Mouse (Mus musculus) CH12.LX (cell line): ENCODE measurements around the gene Asic2.
A peak's percentile ranks its signal among the peaks of the same experiment; 100 is the strongest.

Experiments
- BHLHE40 ChIP-seq: IDR thresholded peaks from 2 replicates; pipeline ENCODE4 v1.6.1; 2011; ENCODE audit warnings: mild to moderate bottlenecking, low read depth, low read length, improper control_type of control experiment
- CHD1 ChIP-seq: IDR thresholded peaks from 2 replicates; pipeline ENCODE4 v1.6.1; 2012; ENCODE audit warnings: low read depth, low read length, improper control_type of control experiment, inconsistent platforms
- CTCF ChIP-seq, 2 experiments: IDR thresholded peaks in 1 of 2; conservative IDR thresholded peaks in 1 of 2; 2 replicates each; pipeline ENCODE4 v1.5.1; 2011 to 2012; ENCODE audit warnings: low read depth in 2 of 2, low read length in 2 of 2, improper control_type of control experiment in 1 of 2, inconsistent platforms in 1 of 2, mild to moderate bottlenecking in 1 of 2, moderate library complexity in 1 of 2
- ELF1 ChIP-seq: IDR thresholded peaks from 2 replicates; pipeline ENCODE4 v1.6.1; 2014; ENCODE audit warnings: low read depth, mild to moderate bottlenecking, inconsistent platforms, low read length, improper control_type of control experiment
- EP300 ChIP-seq: IDR thresholded peaks from 2 replicates; pipeline ENCODE4 v1.6.1; 2011; ENCODE audit warnings: low read length, improper control_type of control experiment
- GABPA ChIP-seq: IDR thresholded peaks from 2 replicates; pipeline ENCODE4 v1.6.1; 2012; ENCODE audit warnings: low read depth, low read length, improper control_type of control experiment, inconsistent platforms; ENCODE audit not compliant: insufficient replicate concordance
- HCFC1 ChIP-seq: IDR thresholded peaks from 2 replicates; pipeline ENCODE4 v1.6.1; 2012; ENCODE audit warnings: low read depth, mild to moderate bottlenecking, inconsistent platforms, low read length, improper control_type of control experiment
- MAFK ChIP-seq: IDR thresholded peaks from 2 replicates; pipeline ENCODE4 v1.6.1; 2011; ENCODE audit warnings: low read length, improper control_type of control experiment; ENCODE audit not compliant: insufficient replicate concordance
- MYC ChIP-seq: IDR thresholded peaks from 2 replicates; pipeline ENCODE4 v1.6.1; 2011; ENCODE audit warnings: low read depth, mild to moderate bottlenecking, improper control_type of control experiment, low read length
- POLR2A ChIP-seq: IDR thresholded peaks from 2 replicates; pipeline ENCODE4 v1.6.1; 2011; ENCODE audit warnings: low read depth, mild to moderate bottlenecking, improper control_type of control experiment, low read length
- POLR2AphosphoS2 ChIP-seq: IDR thresholded peaks from 2 replicates; pipeline ENCODE4 v1.6.1; 2011; ENCODE audit warnings: low read depth, low read length, improper control_type of control experiment
- SMC3 ChIP-seq: IDR thresholded peaks from 2 replicates; pipeline ENCODE4 v1.6.1; 2011; ENCODE audit warnings: low read depth, low read length, improper control_type of control experiment
- TCF12 ChIP-seq: IDR thresholded peaks from 2 replicates; pipeline ENCODE4 v1.6.1; 2014; ENCODE audit warnings: low read depth, mild to moderate bottlenecking, inconsistent platforms, low read length, improper control_type of control experiment
- ZC3H11A ChIP-seq: IDR thresholded peaks from 2 replicates; pipeline ENCODE4 v1.6.1; 2012; ENCODE audit warnings: low read depth, mild to moderate bottlenecking, inconsistent platforms, low read length, improper control_type of control experiment

DNA sequence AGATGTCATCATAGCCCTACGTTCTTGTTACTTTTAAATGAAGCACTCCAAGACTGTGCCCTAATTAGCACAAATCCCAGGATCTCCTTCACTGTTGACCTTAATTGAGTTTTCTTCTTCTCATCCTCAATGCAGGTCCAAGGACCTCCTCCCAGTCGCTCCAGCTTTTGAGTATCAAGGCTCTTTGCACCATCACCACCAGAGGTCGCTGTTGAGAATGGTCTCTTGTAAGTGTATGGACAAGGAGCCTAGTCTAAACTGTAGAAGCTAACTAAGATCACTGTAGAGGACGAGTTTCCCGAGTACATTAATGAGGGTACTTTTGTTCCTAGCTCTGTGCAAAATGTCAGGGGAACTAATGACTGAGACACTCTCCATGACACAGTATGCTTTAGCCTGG, 14.9 kb upstream of the Asic2 start:
- TF ChIP-seq CTCF (conservative IDR thresholded peaks at IDR 0.05 in 1 of 2, IDR thresholded peaks at IDR 0.05 in 1 of 2; ENCODE audit: low read depth in 2 of 2, low read length in 2 of 2) (peak; percentile 86 to 97), EP300 (no peak), POLR2AphosphoS2 (no peak), SMC3 (peak; percentile 69), BHLHE40 (no peak), MAFK (no peak), POLR2A (no peak), ZC3H11A (no peak), HCFC1 (no peak), TCF12 (no peak), CHD1 (no peak), MYC (0 out of 2 replicates have a peak, but pooled peaks have one; percentile 26), ELF1 (no peak), GABPA (no peak)
